Mouse (Mus musculus): ENCODE results near the gene Zfp809.

Gene Zfp809

DNA sequence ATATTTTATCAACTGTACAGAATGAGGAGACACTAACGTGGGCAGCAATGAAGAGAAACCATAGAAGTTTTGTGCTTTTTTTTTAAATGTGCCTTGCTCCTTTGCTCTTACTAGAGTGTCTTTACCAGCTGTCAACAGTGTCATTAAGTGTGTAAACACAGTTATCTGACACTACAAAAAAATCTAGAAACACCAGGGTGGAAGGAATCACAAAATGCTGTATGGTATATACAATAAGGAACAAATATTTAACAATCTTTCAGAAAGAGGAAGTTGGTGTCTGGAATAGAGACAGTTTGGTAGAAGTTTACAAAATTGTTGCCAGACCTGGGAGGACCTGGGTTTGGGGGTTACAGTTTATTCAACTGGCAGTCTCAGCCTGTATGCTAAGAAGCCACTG lies 36.1 kb downstream of the Zfp809 start:
- no peak for DNase-seq (ENCODE audit: low spot score)

DNA sequence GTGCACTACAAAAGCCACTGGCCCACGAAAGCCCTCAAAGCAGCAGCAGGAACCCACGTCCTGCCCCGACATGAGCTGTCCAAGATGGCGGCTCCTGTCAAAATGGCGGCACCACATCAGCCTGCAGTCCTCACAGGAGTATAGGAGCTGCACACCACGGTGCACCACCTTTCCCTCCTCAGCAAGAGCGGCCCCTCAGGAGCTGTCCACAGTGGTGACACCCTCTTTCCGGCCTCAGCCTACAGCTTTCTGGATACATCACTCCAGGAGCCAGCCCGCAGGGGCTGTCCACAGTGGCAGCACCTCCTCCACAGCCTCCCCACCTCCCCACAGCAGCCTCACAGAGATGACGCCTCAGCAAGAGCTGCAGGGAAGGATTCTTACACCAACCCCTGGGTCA lies 37.1 kb downstream of the Zfp809 start:
- DNase-seq (ENCODE audit: low spot score): no peak

DNA sequence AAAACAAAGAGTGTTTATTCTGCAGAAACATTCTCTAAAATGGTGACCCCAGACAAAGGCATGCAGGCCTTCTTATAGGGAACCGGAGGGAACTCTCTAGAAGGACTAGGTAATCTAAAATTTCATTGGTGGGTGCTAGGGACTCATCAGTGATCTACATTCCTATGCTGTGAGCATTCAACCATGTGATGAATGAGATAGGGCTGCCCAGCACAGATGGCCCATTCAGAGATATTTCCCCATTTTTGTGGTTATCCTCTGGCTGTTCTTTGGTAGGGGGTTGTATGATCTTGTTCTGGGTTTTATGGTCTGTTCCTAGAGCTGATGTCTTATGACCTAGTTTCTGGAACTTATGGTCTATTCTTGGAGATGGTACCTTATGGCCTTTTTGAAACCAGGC lies 43.4 kb downstream of the Zfp809 start:
- DNase-seq (ENCODE audit: low spot score): no peak

DNA sequence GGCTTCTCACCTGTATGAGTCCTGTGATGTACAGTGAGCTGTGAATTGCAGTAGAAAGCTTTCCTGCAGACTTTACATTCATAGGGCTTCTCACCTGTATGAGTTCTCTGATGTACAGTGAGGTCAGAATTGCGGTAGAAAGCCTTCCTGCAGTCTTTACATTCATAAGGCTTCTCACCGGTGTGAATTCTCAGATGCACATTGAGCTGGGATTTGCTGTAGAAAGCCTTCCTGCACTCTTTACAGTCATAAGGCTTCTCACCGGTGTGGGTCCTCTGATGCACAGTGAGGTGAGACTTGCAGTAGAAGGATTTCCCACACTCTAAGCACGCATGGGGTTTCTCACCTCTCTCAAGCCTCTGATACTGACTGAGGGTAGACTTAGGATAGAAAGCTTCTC lies 53.2 kb downstream of the Zfp809 start:
- no peak for DNase-seq (ENCODE audit: low spot score)
